Mouse (Mus musculus) lung, adult 2 months (tissue): ENCODE data around the gene Hsf2bp. TPM values are rescaled to one million over a fixed set of nuclear protein-coding genes. Genes with fewer than 3 reads are reported as not detected.
A peak's percentile ranks its signal among the peaks of the same experiment; 100 is the strongest.

Experiments used
- DNase-seq: peaks from one replicate; pipeline ENCODE4 v3.0.0; 2022
- H3K4me1 ChIP-seq: fragments of 200-500 bp; 2 replicates; pipeline ENCODE4 v1.6.1; 2011; ENCODE audit warnings: low read length; ENCODE audit not compliant: control insufficient read depth, insufficient read depth
- H3K4me3 ChIP-seq: fragments of 200-500 bp; replicated peaks from 2 replicates; pipeline ENCODE3; 2011; ENCODE audit warnings: low read depth, mild to moderate bottlenecking, control low read depth, low read length; ENCODE audit errors: extremely low read depth
- CTCF ChIP-seq: fragments of 200-500 bp; IDR thresholded peaks from 2 replicates; pipeline ENCODE4 v1.5.1; 2011; ENCODE audit warnings: mild to moderate bottlenecking, low read length, control low read depth; ENCODE audit not compliant: insufficient read depth
- POLR2A ChIP-seq: fragments of 200-500 bp; IDR thresholded peaks from 2 replicates; pipeline ENCODE4 v1.6.1; 2011; ENCODE audit warnings: low read depth, mild to moderate bottlenecking, control low read depth, low read length, borderline replicate concordance; ENCODE audit errors: extremely low read depth
- WGBS: fragments of 180-500 bp; shearing (Covaris S2); methylation state at CpG from one replicate; pipeline ENCODE4 v1.1.7; 2018; 5-methylcytosine and 5-hydroxymethylcytosine counted together
- polyA plus RNA-seq: library from polyadenylated mRNA; depleted of rRNA; stranded (reverse); fragments of >200 nt; gene quantifications from 2 replicates; pipeline ENCODE4 v1.2.3, GENCODE M21; 2012

Hsf2bp gene
- polyA plus RNA-seq, 1 experiment = 0.38 TPM

DNA sequence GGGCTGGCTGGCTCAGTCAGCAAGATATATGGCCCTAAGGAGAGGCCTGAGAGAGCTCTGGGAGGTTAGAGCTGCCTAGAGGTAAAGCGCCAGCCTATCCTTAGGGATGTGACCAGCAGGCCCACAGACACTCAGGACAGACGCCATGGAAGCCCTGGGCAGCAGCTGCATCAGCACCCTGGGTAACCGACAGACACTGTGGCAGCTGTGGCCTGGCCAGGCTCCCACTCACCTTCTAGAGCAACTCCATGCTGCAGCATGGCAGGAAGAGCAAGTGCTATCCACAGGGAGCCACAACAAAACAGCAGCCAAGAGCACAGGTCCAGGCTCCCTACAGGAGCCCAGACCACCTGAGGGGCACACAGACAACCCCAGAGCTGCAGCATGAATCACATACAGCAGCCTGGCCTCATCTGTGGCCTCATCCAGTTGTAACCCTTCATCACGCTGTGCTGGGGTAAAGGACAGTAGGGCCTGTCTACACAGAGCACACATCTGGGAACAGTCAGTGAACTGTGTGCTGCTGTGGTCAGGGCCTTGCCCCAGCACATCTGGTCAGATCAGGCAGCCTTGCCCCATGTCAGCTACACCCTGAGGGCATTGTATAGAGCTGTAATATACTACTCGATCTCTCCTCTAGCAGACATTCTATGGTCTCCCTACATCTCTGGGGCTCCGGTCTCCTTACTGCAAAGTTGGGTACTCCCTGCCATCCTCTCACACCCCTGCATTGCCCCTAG is 100.9 kb downstream of the Hsf2bp start:
- Histone ChIP-seq H3K4me3 (no peak overlapping the region), H3K4me1 (peaks cover 34% of the 10 kb centered on the region)
- TF ChIP-seq POLR2A = no peak
- whole genome bisulfite sequencing = 86% methylated on average over 6 of the region's 6 CpGs
- no peak for DNase-seq

- DNase-seq = no peak
- no peak overlapping the region for H3K4me3 ChIP-seq
- peaks cover 28% of the 10 kb centered on the region for H3K4me1 ChIP-seq
- WGBS = 87% methylated on average over 1 of the region's 1 CpGs
- no peak for TF ChIP-seq CTCF
- TF ChIP-seq POLR2A = no peak
Measured at GRCm38 (mm10) chr17:31933956-31934355, 102.2 kb downstream of the Hsf2bp start.

GRCm38 (mm10) chr17:31931499-31931898 is 104.7 kb downstream of the Hsf2bp start:
- peak; percentile 40 for DNase-seq
- WGBS = 28% methylated on average over 7 of the region's 7 CpGs
- no peak for TF ChIP-seq CTCF
- peak; percentile 31; the same call in 1 of the 2 replicates for TF ChIP-seq POLR2A
- Histone ChIP-seq H3K4me1 (peaks cover 11% of the 10 kb centered on the region), H3K4me3 (no peak overlapping the region)

GRCm38 (mm10) chr17:31929844-31930715 is 106.1 kb downstream of the Hsf2bp start:
- H3K4me1 ChIP-seq = peaks cover 4% of the 10 kb centered on the region
- no peak for TF ChIP-seq CTCF
- no peak for TF ChIP-seq POLR2A
- peak; percentile 9 for DNase-seq
- WGBS = 79% methylated on average over 13 of the region's 13 CpGs
- H3K4me3 ChIP-seq = no peak overlapping the region

GRCm38 (mm10) chr17:31929032-31929431 is 107.1 kb downstream of the Hsf2bp start:
- TF ChIP-seq POLR2A = no peak
- no peak for TF ChIP-seq CTCF
- Histone ChIP-seq H3K4me3 (no peak overlapping the region), H3K4me1 (peaks cover 4% of the 10 kb centered on the region)
- WGBS = 92% methylated on average over 6 of the region's 6 CpGs
- no peak for DNase-seq

DNA sequence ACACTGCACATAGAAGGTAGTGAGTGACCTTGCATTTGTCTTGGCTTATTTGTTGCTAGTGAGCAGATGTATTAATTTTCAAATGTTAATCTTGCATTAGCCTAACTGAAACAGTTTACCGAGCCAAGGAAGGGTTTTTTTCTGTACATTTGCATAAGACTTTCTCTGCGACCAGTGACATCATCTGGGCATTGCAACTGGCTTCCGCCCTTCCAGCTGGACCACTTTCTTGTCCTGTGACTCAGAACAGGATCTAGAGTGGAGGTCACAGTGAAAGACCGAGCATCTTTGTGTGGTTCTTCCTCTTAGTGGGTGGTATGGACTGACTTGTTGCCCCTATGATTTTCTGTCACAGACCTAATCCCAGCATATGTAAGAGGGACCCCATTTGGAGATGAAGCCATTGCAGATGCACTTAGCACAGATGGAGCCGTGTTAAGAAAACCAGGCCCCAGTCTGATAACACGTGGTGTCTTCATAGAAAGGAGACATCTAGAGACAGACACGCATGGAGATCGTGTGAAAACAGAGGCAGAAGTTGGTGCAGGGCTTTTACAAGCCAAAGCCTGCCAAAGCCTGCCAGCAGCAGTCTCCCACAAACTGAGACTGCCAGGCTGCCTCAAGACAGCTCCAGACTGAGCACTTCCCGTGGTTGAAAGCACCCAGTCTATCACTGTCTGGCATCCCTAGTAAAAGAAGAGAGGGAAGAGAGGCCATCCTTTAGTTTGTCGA is 108.1 kb downstream of the Hsf2bp start:
- no peak for TF ChIP-seq CTCF
- no peak for TF ChIP-seq POLR2A
- no peak for DNase-seq
- H3K4me1 ChIP-seq = peaks cover 4% of the 10 kb centered on the region
- no peak overlapping the region for H3K4me3 ChIP-seq
- 84% methylated on average over 10 of the region's 10 CpGs for WGBS

GRCm38 (mm10) chr17:31924229-31924628 is 111.9 kb downstream of the Hsf2bp start:
- H3K4me1 ChIP-seq = peaks cover 12% of the 10 kb centered on the region
- WGBS = 65% methylated on average over 4 of the region's 4 CpGs
- no peak for TF ChIP-seq POLR2A
- no peak for TF ChIP-seq CTCF
- DNase-seq = no peak
- no peak overlapping the region for H3K4me3 ChIP-seq

DNA sequence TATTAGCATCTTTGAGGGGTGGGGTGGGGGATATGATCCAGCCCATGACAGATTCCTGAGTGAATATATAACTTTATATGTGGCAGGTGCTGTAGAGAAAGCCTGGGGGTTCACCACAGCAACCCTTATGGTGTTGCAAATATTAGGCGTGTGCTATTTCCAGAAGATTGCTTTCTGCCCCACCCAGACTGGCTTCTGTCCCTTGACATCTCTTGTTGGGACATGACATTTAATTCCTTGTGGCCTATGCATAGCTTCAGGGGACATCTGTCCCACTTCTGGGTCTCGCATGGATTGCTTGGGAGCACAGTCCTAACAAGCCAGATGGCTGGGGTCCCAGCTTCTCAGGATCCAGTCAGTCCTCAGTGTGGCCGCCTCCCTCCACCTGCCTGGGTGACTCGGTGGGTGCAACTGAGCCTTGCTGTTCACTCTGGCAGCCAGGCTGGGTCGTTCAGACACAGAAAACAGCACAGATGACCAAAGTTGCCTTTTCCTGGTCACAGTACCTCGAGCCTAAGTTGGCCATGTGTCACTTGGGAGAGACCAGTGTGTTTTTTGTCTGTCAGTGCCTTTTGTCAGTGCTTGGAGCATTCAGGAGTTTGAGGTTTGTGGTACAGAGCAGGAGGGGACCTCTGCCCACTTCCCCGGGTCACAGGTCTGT is 112.7 kb downstream of the Hsf2bp start:
- peaks cover 12% of the 10 kb centered on the region for H3K4me1 ChIP-seq
- H3K4me3 ChIP-seq = no peak overlapping the region
- TF ChIP-seq POLR2A = no peak
- DNase-seq = no peak
- 77% methylated on average over 7 of the region's 7 CpGs for WGBS

DNA sequence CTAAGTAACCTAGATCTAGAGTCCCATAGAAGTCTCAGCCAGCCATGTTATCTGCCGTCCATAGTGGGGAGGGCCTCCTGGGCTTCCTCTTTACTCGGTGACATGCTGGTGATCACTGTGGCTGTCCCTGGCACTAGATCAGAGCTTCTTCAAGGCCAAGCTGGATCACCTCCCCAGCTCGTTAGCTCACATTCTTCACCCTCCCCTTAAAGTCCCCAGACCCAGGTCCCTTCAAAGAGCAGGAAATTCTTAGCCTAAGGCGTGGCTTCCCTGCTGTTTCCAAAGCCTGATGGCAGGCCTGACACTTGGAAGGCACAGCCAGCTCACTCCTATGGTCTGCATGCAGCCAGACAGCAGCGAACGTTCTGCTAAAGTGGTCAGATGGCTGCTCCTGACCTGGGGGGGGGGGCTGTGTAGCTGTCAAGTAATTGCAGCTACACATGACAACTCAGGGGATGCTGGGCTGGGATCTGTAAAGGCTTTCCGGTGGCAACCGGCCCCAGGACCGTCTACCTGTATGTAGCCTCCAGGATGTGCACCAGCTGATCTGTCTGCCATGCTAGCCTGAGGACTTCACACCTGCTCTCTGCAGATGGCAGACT is 115.5 kb downstream of the Hsf2bp start:
- Histone ChIP-seq H3K4me1 (peaks cover 20% of the 10 kb centered on the region), H3K4me3 (no peak overlapping the region)
- DNase-seq = no peak
- WGBS = 37% methylated on average over 9 of the region's 9 CpGs
- TF ChIP-seq CTCF (no peak), POLR2A (no peak; the same call in 1 of the 2 replicates)
